Mouse (Mus musculus): ENCODE data around the gene Smurf2.
A peak's percentile ranks its signal among the peaks of the same experiment; 100 is the strongest.
"Not testable (repeated sequence)": the region's sequence is repeated elsewhere in the genome, so short reads cannot be mapped to it uniquely, and the experiment has no call there.

Smurf2 gene

DNA sequence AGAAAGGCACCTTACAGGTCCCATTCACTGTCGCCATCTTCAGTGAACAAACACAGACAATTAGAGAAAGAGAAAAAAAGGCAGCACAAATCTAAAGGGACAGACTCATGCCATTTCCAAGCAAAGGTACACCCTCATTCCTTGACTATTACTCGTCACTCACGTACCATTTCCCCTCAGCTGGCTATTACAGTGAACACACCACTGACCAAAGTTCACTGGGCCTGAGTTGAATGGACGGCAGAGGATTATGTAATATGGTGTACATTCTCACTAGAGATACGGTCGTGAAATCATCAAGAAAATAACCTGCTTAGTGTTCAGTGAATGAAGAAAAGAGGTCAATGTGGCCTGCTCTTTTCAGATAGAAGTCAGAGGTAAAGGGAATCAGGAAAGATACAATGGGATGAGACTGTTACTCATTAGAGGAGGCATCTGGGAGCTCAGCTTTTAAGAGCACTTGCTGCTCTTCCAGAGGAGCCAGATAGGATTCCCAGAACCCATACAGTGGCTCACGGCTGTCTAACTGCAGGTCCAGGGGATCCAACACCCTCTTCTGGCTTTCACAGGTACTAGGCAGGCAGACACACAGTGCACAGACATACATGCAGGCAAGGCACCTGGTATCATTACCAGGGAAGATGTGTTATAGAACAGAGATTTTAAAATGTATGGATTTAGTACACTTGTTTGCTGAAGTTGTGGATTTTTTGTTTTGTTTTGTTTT lies 107.9 kb downstream of the Smurf2 start:
- DNase-seq (ENCODE audit: low spot score), result no peak

DNA sequence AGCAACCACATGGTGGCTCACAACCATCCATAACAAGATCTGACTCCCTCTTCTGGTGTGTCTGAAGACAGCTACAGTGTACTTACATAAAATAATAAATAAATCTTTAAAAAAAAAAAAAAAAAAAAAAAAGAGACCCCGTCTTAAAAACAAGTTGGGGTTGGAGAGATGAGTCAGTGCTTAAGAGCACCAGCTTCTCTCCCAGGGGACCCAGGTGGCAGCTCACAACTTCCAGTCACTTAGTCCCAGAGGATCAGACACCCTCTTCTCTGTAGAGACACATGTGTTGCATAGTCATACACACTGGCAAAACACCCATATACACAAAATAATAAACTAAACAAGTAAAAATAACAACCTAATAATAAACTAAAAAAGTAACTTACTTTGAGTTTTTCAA lies 113.1 kb downstream of the Smurf2 start:
- DNase-seq (ENCODE audit: low spot score), result not testable (repeated sequence)

DNA sequence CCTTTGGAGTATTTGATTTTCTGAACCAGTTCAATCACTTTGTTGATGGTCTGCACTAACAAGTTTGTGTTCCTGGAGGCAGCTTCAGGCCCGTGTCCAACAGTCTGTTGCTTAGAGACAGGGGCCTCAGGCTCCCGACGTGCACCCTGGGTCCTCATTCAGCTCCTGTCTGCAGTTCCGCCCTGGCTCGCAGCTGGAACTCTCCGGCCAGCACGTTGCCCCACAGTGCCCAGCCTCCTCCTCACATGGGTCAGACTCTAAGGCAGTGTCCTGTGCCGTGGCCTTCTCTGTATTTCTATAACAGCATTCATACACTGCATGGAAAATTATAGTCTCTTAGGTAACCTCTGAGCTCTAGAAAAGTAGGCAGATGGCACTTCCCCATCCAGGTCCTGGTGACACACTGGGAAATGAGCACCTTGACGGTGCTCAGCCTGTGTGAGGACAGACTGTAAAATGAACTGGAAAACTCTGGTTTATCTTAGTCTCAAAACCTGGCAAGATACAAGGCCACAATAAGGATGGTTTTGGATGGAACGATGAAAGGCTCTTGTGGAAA lies 118.4 kb downstream of the Smurf2 start:
- no peak for DNase-seq (ENCODE audit: low spot score)

DNA sequence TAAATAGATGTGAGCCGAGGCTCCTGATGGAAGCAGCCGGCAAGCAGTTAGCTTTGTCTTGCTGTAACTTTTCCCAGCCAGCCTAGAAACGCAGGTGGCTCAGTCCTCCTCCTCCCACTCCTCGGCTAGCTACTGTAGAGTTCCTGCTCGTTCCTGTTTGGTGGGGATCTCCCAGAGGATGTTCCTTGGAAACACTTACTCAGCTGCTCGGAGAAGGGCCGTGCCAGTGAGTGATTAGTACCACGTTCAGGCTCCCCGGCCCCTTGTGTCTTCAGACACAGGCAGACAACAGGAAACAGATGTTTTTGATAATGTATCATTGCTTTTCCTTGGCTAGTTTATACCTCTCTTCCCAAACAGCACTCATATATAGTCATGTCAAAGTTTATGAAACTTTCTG lies 124.8 kb downstream of the Smurf2 start:
- DNase-seq (ENCODE audit: low spot score), result no peak

DNA sequence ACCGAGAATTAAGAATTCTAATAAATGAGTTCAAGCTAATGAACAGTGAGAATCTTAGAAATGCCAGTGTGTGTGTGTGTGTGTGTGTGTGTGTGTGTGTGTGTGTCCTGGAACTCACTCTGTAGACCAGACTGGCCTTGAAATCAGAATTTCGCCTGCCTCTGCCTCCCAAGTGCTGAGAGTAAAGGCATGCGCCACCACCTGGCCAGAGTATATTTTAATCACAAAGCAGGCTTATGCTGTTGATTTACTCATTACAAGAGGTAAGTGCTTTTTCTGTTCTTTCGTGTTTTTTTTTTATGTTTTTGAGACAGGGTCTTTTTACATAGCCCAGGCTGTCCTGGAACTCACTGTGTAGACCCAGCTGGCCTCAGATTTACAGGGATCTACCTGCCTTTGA lies 126.7 kb downstream of the Smurf2 start:
- DNase-seq (ENCODE audit: low spot score), result no peak

DNA sequence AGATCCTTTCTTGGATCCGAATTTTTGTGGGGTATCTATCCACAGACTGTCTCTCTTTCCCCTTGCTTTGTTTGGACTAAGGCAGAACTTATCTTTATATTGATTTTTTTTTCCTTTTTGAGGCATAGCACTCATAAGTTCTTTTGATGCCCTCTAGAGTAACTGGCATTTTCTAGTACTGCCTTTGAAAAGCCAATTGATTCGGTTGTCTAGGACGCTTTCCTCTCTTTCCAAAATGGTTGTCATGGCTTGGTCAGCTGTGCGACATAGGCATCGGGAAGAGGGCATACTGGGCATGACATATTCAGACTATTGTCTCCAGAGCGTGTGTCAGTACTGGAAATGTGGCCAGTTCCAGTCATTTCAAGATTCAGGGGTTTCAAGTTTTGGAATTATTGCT lies 130.9 kb downstream of the Smurf2 start:
- DNase-seq (ENCODE audit: low spot score), result peak; percentile 76

DNA sequence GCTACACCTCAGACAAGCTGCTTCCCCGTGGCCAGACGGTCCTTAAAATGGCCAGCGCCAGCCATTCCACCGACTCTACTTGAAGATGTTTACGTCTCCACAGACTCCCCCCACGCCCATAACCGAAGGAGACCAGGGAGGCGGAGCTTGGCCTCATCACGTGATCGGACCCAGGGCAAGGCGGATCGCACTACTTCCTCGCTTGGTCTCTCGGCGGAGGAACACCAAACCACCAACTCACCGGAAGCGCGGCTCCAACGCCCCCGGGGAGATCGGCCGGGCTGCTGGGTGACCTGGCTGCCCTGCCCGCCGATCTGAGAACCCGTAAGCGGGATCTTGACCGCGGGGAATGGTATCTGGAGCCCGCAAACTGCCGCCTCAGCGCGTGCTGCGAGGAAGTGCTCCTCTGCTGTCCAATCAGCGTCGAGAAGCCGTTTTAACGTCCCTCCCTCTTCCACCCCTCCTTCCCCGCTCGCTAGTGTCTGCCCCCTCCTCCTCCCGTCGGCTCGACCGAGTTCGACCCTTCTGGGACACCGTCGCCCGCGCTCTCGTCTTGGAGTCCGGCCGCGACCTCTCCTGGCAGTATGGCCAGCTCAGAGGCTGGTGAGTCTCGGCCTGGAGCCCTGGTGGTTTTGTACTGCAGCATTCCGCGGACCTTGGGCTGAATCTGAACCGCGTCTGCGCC lies 131.6 kb downstream of the Smurf2 start, which contains the start of the genes Ddx5 and Cep95:
Gene Ddx5 (minus strand): TSS at position 411 of the 685 bp plus-strand sequence.
Gene Cep95 (plus strand): TSS at position 478 of the 685 bp plus-strand sequence.
- peak; percentile 99 for DNase-seq (ENCODE audit: low spot score)

DNA sequence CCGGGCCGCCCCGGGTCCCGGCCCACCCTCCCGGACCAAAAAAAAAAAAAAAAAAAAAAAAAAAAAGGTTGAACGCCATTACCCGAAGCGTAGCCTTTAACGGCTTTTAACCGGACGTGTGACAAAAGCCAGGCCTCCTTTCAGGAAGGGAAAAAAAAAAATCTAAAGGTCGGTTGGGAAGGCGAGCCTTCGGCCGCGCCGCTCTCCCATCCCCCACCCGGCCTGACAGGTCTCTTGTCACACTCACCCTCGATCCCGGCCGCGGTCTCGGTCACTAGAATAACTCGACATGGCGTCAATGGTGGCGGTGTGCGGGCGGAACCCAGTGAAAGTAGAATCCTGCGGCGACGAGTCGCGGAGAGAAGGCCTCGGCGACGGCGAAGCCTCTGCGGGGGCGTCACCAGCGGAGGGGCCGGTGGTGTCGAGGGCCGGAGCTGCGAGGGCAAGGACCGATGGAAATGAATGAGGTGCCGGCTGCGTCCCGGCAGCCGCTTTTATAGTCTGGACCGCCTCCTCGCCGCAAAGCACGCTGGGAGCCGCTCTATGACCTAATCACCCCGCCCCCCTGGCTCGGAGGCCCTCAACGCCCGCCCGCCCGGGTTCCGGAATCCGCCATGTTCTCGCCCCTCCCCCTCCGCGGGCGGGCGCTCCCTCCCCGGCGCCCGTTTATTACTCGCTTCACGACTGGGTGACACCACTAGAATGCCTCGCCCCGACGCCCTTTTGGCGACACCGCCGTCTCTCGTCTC lies 132.3 kb downstream of the Smurf2 start:
- peak; percentile 99 for DNase-seq (ENCODE audit: low spot score)

DNA sequence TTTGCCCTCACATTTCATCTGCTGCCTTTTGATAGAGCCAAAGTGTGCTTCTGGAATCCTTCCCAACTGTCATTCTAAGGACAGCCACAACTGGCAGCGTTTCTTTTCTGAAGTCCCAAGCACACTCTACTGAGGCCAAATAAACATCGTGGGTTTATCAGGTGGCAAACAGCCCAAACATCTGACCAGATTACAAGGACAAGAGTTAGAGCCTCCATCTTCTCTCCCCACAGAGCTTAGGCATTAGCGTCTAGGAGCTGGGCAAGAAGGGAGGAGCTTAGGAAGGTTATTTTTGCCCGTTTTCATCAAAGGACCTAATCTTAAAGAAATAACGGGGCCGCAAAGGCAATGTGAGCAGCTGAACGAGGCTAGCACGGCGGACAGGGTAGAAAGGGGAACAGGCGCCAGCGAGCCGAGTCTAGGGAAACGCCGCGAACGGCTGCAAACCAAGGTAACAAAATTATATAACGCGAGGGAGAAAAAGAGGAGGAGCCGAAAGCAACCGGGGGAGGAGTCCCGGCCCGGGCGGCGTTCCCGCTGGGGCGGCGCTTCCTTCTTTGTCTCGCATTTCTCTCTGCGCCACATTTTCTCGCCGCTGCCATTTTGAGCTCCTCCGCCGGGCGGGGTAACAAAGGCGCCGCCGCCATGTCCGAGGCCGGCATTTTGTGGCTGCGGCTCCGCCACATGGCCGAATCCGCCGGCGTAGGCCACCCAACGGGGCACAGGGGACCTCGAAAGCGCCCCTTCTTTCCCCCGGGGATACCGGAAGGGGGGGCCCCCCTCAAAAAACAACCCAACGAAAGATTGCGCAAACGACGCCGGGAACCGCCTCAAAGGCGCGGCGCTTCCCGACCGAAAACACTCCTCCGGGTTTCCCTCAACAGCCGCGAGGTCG lies 133.1 kb downstream of the Smurf2 start:
- peak; percentile 89 for DNase-seq (ENCODE audit: low spot score)

DNA sequence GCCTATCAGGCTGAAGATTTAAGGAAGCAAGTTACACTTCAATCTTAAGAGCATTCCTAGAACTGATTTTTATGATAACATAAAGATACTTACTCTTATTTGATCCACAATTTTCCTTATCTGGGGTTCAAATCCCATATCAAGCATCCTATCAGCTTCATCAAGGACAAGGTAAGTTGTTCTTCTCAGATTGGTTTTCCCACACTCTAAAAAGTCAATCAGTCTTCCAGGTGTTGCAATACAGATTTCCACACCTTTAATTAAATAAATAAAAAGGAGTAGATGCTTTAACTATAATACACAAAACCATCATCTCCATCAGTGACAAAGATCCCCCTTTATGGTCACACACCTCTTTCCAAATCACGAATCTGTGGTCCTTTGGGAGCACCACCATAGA lies 135.5 kb downstream of the Smurf2 start:
- DNase-seq (ENCODE audit: low spot score), result no peak

DNA sequence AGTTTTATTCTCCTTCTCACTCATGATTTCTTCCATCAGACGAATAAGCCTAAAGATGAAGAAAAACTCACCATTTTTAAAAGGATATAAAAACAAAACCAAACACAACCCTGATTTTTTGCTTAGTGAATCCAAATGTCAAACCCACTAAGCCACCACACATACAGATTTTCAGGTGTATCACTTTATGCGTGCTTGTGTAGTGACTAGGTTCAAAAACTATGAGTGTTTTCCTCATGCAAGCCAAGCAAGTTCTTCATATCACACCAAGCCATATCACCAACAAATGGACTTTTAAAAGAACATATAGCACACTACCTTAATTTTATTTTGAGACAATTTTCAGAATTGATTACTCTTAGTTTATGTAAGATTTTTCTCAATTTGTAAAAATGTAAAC lies 136.0 kb downstream of the Smurf2 start:
- DNase-seq (ENCODE audit: low spot score), result no peak

DNA sequence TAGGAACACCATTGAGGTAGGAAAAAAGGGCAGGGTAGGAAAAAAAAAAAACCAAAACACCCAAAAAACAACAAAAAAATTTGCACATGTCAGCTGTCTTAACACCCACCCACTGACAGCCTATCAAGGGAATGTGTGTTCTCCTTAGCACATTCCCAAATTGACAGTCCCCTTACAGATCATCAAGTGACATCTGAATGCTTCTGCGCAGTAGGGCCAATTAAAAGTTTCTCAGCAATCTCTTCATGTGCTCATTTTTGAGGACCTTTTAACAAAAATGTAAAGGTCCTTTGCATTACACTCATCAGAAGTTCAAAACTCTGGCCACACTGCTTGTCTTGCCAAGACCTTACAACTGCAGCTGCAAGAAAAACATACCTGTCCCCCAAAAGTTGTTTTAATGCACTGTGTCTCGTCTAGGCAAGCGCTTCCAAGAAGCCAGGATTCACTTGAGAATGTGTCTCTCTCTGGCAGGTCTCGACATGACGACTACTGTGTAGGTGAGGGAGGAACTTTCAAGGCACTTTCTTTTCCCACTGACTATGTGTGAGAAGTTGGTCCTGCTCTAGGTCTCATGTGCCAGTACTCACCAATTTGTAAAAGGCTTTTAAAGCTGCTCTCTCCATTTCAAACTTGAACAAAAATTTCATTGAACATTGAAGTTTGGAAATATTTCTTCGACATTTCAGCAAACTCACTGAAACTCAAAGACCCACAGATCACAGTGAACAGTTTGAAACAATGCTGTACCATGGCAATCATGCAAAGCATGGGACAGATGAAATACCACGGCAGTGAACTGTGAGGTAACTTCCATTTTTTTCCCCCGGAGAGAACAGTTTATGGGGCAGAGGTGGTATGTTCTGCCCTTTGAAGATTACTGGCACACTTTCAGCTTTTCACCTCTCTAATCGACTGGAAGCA lies 137.4 kb downstream of the Smurf2 start:
- DNase-seq (ENCODE audit: low spot score), result no peak

DNA sequence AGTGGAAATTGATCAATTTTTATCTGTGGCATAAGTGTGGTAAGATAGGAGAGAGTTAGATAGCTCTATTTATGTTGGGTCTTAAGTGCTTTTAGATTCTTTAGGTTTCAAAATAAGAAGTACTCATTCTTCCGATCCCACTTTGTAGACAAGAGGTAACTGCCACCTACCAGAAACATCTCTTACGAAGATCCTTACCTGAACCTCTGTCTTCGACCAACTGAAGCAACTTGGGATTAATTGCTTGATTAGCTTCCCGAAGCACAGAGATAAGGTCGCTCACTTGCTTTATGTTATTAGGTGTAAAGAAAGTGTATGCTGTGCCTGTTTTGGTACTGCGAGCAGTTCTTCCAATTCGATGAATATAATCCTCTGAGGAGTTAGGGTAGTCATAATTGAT lies 138.2 kb downstream of the Smurf2 start:
- not testable (repeated sequence) for DNase-seq (ENCODE audit: low spot score)

DNA sequence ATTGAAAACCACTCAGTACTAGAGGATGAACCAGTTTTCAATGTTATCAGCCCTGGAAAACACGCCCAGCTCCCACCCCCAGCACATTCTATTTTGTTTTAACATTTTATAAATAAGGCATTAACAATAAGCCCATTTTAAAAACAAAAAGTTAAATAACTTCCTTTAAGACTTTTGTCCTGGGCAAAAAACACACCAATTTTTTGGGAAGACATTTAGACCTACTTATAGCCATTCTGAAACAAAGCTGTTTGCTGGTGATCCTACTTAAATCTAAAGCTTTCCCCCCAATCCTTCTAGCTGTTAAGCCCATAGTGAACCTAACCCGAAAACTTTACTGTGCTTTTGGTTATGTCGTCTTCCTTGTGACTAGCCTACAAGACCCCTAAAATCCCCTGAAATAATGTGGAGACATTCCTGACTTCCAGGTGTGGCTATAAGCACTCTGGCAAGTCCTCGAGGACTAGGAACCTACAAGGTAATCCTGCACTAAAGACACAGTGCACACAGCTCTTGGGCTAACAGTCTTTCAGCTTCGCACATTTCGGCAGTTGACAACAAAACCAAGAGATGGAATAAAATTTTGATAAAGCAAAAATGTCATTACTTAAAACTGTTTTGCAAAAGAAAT lies 139.8 kb downstream of the Smurf2 start:
- no peak for DNase-seq (ENCODE audit: low spot score)

DNA sequence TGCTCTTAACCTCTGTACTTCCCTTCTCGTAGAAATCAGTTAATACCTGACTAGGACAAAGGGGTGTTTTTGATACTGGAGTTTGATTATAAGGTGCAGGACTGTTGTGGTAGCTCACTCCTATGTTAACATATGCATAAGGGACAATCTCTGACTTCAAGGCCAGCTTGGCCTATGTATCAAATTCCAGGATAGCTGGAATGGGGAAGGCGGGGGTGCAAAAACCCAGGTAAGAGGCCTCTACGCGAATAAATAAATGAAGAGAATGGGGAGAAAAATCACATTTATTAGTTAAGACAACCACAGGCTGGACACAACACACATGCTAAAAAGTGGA lies 140.5 kb downstream of the Smurf2 start:
- DNase-seq (ENCODE audit: low spot score), result no peak

DNA sequence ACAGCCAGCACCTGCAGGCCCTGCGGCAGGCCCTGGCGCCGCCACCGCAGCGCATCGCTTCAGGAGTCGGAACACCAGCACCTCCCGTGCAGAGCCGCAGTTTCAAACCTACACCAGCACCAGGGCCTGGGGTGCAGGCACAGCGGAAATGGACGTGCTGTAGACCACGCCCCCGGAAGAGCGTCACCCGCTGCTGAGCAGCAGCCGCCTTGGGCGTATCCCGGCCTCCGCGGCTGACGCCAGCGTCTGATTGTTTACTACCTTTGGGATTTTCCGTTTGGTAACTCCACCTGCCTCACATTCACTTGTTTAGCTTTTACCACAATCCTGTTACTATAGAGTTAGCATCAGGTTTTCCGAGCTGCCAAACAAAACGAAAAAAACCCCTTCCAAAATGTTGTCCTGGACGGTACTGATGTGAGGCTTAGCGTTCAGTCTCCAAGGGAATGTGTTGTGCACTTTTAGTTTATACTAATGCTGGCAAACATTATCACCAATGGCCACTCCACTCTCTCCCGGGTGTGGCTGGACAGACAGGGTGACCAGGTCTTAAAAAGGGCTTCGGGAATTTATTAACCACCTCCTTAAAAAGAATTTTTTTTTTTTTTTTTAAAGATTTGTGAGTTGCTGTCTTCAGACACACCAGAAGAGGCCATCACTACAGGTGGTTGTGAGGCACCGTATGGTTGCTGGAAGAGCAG lies 141.0 kb downstream of the Smurf2 start, which contains the start of gene Polg2:
Gene Polg2 (minus strand): TSS at position 150 of the 701 bp plus-strand sequence.
- peak; percentile 95 for DNase-seq (ENCODE audit: low spot score)

DNA sequence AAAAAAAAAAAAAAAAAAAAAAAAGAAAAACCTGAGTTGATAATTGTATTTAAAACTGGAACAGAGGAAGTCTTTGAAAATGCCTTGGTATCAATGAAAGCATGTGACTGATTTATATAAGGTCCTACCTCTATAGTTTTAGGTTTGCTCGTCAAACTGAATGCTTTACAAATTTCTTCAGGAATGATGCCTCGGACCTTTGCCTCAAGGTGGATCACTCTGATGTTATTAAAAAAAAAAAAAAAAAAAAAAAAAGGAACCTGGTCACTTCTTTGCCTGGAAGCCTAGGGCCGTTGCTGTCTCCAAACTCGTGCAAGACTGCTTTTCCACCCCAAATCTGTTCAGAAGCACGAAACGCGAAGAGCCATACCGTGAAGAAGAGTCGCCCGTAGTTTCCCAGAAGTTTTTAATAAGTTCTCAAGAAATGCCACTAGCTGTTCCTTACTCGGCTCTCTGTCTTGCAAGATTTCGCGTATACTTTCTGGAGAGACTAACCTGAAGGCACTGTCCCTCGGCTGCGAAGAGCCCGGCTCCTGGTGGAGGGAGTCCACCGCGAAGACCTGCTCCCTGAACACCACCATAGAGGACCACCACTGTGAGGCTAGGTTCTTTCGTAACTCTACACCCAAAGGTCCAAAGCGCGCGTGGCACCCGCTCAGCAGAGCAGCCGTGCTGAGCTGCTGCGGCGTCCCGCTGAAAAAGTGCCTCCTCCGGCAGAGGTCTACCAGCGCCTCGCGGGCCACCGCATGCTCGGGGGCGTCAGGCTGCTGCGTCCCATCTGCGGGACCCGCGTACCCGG lies 141.7 kb downstream of the Smurf2 start:
- peak; percentile 50 for DNase-seq (ENCODE audit: low spot score)

DNA sequence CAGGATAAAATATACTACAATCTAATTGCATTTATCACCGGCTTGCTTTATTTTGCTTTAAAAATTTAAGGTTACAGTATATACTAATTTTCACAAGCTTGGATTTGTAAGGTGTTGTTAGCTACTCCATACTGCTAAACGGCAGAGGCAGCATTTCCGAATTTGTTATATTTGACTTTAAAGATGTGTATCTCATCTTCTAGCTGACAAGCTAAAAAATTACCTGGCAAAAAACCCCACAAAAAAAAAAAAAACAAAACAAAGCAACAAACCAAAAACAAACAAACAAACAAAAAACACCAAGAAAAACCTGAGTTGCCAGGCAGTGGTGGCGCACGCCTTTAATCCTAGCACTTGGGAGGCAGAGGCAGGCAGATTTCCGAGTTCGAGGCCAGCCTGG lies 142.4 kb downstream of the Smurf2 start:
- no peak for DNase-seq (ENCODE audit: low spot score)

Measured in embryo, embryonic 10.5 days (tissue).